Mouse (Mus musculus): ENCODE measurements around the gene Tie1.

- TF ChIP-seq CTCF (conservative IDR thresholded peaks at IDR 0.05; ENCODE audit: insufficient read depth, insufficient read length, low read depth, low read length) (no peak), POLR2A (IDR thresholded peaks at IDR 0.05; ENCODE audit: low read depth, low read length) (no peak)
These were observed 45.7 kb upstream of the Tie1 start for GRCm38 (mm10) chr4:118535610-118536009.
